Mouse (Mus musculus): ENCODE results near the gene Ccnq.

GRCm38 (mm10) chr11:78782791-78783347, 31.3 kb upstream of the Ccnq start:
- TF ChIP-seq CTCF (IDR thresholded peaks at IDR 0.05; ENCODE audit: control insufficient read depth, insufficient read depth, low read length): no peak
- no peak for TF ChIP-seq POLR2A (IDR thresholded peaks at IDR 0.05; ENCODE audit: borderline replicate concordance, control insufficient read depth, low read depth, low read length)

Data from bone marrow, adult 2 months (tissue).